Mouse (Mus musculus): ENCODE measurements around the gene Syt14.

DNA sequence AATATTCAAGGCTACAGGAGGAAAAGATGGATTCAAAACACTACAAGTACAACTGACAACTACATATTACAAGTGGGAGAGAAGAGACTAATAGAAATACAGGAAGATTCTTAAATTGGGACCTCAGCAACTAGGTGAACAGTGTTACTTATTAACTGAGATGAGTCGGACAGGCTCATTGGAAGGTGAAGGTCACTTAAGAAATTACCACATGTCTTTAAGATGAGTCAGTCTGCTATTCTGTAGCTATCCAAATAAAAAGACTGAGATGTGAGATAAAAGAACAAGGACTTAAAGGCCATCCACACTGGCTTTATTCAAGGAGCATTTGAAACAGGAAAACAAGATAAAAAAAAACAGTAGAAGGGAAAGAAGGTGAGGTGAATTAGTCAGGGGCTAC is 11.3 kb downstream of the Syt14 start:
- no peak for TF ChIP-seq CTCF (conservative IDR thresholded peaks at IDR 0.05; ENCODE audit: low read length)
- no peak for TF ChIP-seq NANOG (IDR thresholded peaks at IDR 0.05; ENCODE audit: borderline replicate concordance, low read length)

All from E14TG2a.4 (cell line).